Comparison of ENCODE assay signal across 8 mouse cellular contexts in the genomic region with DNA sequence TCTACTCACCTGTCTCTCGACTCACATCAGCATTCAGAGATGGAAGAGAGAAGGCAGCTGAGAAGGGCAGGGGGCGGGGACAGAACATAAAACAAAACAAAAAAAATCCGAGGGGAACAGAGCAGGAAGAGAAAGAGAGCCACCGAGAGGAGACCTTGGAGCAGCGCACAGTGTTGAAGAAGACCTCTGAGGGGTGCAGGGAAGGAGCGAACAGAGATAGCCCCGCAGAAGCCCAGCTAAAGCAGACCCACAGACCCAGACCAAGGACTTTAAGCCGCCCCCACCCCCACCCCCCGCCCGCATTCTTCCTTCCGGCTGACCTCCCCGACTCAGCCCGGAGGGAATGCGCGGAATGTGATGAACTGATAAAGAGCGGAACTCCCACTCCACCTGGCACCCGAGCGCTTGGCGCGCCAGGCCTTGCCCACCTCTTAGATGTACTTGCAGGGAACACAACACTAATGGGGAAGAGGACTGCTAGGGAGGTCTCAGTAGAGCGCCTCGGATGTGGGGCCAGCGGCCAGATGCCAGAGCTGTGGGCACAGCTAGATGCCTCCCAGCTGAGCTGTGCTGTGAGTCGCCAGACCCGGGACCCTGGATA. TPM values are rescaled to one million over a fixed set of nuclear protein-coding genes. Genes with fewer than 3 reads are reported as not detected.
A peak's percentile ranks its signal among the peaks of the same experiment; 100 is the strongest.
DNase-seq lines count a peak whose midpoint lies in the region; ATAC-seq lines count a peak whose summit lies in the region.

No protein-coding gene starts in this region.

- no peaks in the 10 kb centered on the region for H3K27me3 ChIP-seq in heart, embryonic 16.5 days (ENCODE audit: control insufficient read depth, insufficient read depth, low read length)
- H3K27me3 ChIP-seq in liver, embryonic 13.5 days = peaks cover 49% of the 10 kb centered on the region
- H3K27me3 ChIP-seq in neural tube, embryonic 14.5 days (ENCODE audit: control insufficient read depth, insufficient read depth, low read length) = no peaks in the 10 kb centered on the region

- no peak overlapping the region for H3K27ac ChIP-seq in heart, embryonic 16.5 days (ENCODE audit: low read length)
- H3K27ac ChIP-seq in liver, embryonic 13.5 days = no peak overlapping the region
- H3K27ac ChIP-seq in neural tube, embryonic 14.5 days (ENCODE audit: low read depth, low read length) = no peak overlapping the region

- ATAC-seq in heart, embryonic 16.5 days (replicated peaks; ENCODE audit: extremely low read depth, insufficient read depth, low FRiP score) = 0 out of 2 replicates have a peak, but pooled peaks have one; percentile 31
- no peak for ATAC-seq in liver, embryonic 13.5 days (ENCODE audit: low read depth)
- 0 out of 2 replicates have a peak, but pooled peaks have one; percentile 24 for ATAC-seq in neural tube, embryonic 14.5 days (ENCODE audit: low read depth)

- DNase-seq in 3134 (ENCODE audit: extremely low read depth, insufficient read length, low spot score) = peak; percentile 85
- peak; percentile 92 for DNase-seq in Muller cell, postnatal 12 days (ENCODE audit: inconsistent ontology term)
- DNase-seq in liver, embryonic 13.5 days = no peak
- no peak for DNase-seq in T-cell, adult 2 months (ENCODE audit: low spot score)
- no peak for DNase-seq in gastrocnemius, adult 8-10 months (ENCODE audit: low spot score in 2 of 2)
- DNase-seq in left cerebral cortex, postnatal 4 days = no peak

- no peaks in the 10 kb centered on the region for H3K36me3 ChIP-seq in heart, embryonic 16.5 days (ENCODE audit: control insufficient read depth, insufficient read depth)
- no peaks in the 10 kb centered on the region for H3K36me3 ChIP-seq in liver, embryonic 13.5 days
- H3K36me3 ChIP-seq in neural tube, embryonic 14.5 days (ENCODE audit: control insufficient read depth, insufficient read depth, low read length) = no peaks in the 10 kb centered on the region

- H3K4me3 ChIP-seq in heart, embryonic 16.5 days (ENCODE audit: low read length) = peak overlapping the region; percentile 40
- H3K4me3 ChIP-seq in liver, embryonic 13.5 days (replicated peaks) = no peak overlapping the region
- H3K4me3 ChIP-seq in neural tube, embryonic 14.5 days (ENCODE audit: low read depth, low read length) = no peak overlapping the region

- peak overlapping the region; percentile 56 for H3K9ac ChIP-seq in heart, embryonic 16.5 days (ENCODE audit: low read length)
- H3K9ac ChIP-seq in liver, embryonic 13.5 days = no peak overlapping the region
- no peak overlapping the region for H3K9ac ChIP-seq in neural tube, embryonic 14.5 days (replicated peaks; ENCODE audit: low read depth, low read length)

- peak overlapping the region; percentile 70 for H3K4me2 ChIP-seq in heart, embryonic 16.5 days (ENCODE audit: low read depth, low read length)
- peak overlapping the region; percentile 35 for H3K4me2 ChIP-seq in liver, embryonic 13.5 days
- H3K4me2 ChIP-seq in neural tube, embryonic 14.5 days (ENCODE audit: low read depth, low read length) = peak overlapping the region; percentile 23; the same call in 1 of the 2 replicates

- intact Hi-C loops in left cerebral cortex, postnatal 4 days (cut with DNase I) = loop anchor here (5.0 kb wide), 1 partner anchor 58 kb away; no protein-coding TSS in a partner anchor

- H3K4me1 ChIP-seq in heart, embryonic 16.5 days (ENCODE audit: control insufficient read depth, insufficient read depth, low read length) = peaks cover 9% of the 10 kb centered on the region; the same call in 1 of the 2 replicates
- peaks cover 11% of the 10 kb centered on the region for H3K4me1 ChIP-seq in liver, embryonic 13.5 days (replicated peaks)
- no peaks in the 10 kb centered on the region for H3K4me1 ChIP-seq in neural tube, embryonic 14.5 days (ENCODE audit: control insufficient read depth, insufficient read depth, low read length)

- H3K9me3 ChIP-seq in heart, embryonic 16.5 days (replicated peaks; ENCODE audit: control insufficient read depth, low read length) = peaks cover 2% of the 10 kb centered on the region; the same call in 1 of the 2 replicates
- H3K9me3 ChIP-seq in liver, embryonic 13.5 days (replicated peaks) = no peaks in the 10 kb centered on the region; the same call in 1 of the 2 replicates
- no peaks in the 10 kb centered on the region for H3K9me3 ChIP-seq in neural tube, embryonic 14.5 days (ENCODE audit: control insufficient read depth, low read length)

- 3% methylated on average over 25 of the region's 25 CpGs for WGBS in heart, embryonic 16.5 days
- WGBS in liver, embryonic 13.5 days (ENCODE audit: insufficient replicate concordance) = 2% methylated on average over 25 of the region's 25 CpGs
- 6% methylated on average over 25 of the region's 25 CpGs for WGBS in neural tube, embryonic 14.5 days

RNA-seq across cellular contexts. Expression of a gene that starts 14.5 kb away (rescaled TPM):
- 0.07 and 0.11 TPM in 2 replicates for polyA plus RNA-seq in heart, embryonic 16.5 days (2015; fragmentation: Nextera tagmentation; extraction: Ambion mirVana)
- polyA plus RNA-seq in liver, embryonic 13.5 days (2015; fragmentation: Nextera tagmentation; extraction: Ambion mirVana) = 0.03 TPM in 2 replicates
- 0.23 TPM in 1 of 2 replicates, not detected in the other for polyA plus RNA-seq in neural tube, embryonic 14.5 days (2014; fragmentation: Nextera tagmentation; extraction: Ambion mirVana)
- total RNA-seq in gastrocnemius, adult 8-10 months (2022) = not detected
- total RNA-seq in left cerebral cortex, postnatal 4 days (2021) = not detected

RNA-seq across cellular contexts. Expression of a gene that starts 28.8 kb away (rescaled TPM):
- 9.6 and 11.5 TPM in 2 replicates for polyA plus RNA-seq in heart, embryonic 16.5 days (2015; fragmentation: Nextera tagmentation; extraction: Ambion mirVana)
- 1.8 and 1.9 TPM in 2 replicates for polyA plus RNA-seq in liver, embryonic 13.5 days (2015; fragmentation: Nextera tagmentation; extraction: Ambion mirVana)
- 13.8 and 13.9 TPM in 2 replicates for polyA plus RNA-seq in neural tube, embryonic 14.5 days (2014; fragmentation: Nextera tagmentation; extraction: Ambion mirVana)
- total RNA-seq in gastrocnemius, adult 8-10 months (2022) = 1 to 10 TPM; 3.6 to 5.3 (median 4.1) TPM
- total RNA-seq in left cerebral cortex, postnatal 4 days (2021) = 10 to 100 TPM; 20.3 to 20.5 TPM

RNA-seq across cellular contexts. Expression of a gene that starts 40.7 kb away (rescaled TPM):
- 0.09 and 0.17 TPM in 2 replicates for polyA plus RNA-seq in heart, embryonic 16.5 days (2015; fragmentation: Nextera tagmentation; extraction: Ambion mirVana)
- polyA plus RNA-seq in liver, embryonic 13.5 days (2015; fragmentation: Nextera tagmentation; extraction: Ambion mirVana) = 0.09 TPM in 1 of 2 replicates, not detected in the other
- polyA plus RNA-seq in neural tube, embryonic 14.5 days (2014; fragmentation: Nextera tagmentation; extraction: Ambion mirVana) = not detected in 2 replicates
- total RNA-seq in gastrocnemius, adult 8-10 months (2022) = not detected
- under 1 TPM; 0.18 to 0.24 TPM for total RNA-seq in left cerebral cortex, postnatal 4 days (2021)

Comparison
In these comparisons a context has a peak if more than half of its experiments do, and no peak if none do; other contexts are left out.
1. DNase-seq: peak in 3134 (single experiment) and Muller cell, postnatal 12 days (single experiment); none in liver, embryonic 13.5 days (single experiment), T-cell, adult 2 months (single experiment), gastrocnemius, adult 8-10 months (0 of 2) and left cerebral cortex, postnatal 4 days (single experiment).
2. Peak in every context shown above with its lines, with median percentiles within 50 percentile points of each other: H3K4me2 ChIP-seq.